Mouse (Mus musculus): ENCODE results near the gene Dclk1. TPM values are rescaled to one million over a fixed set of nuclear protein-coding genes. Genes with fewer than 3 reads are reported as not detected.

Dclk1 gene
- polyA plus RNA-seq, 1 experiment = 89.6 TPM

GRCm38 (mm10) chr3:55214413-55214812 is 27.8 kb upstream of the Dclk1 start:
- Histone ChIP-seq H3K4me3 (ENCODE audit: insufficient read depth, low read length) (no peak overlapping the region), H3K27ac (ENCODE audit: insufficient read depth, low read length) (peak overlapping the region; percentile 96), H3K4me1 (ENCODE audit: control insufficient read depth, insufficient read depth, low read length) (peaks cover 10% of the 10 kb centered on the region; the same call in 1 of the 2 replicates)
- no peak for TF ChIP-seq CTCF (IDR thresholded peaks at IDR 0.05; ENCODE audit: borderline replicate concordance, insufficient read depth, low read length)
- no peak for TF ChIP-seq POLR2A (IDR thresholded peaks at IDR 0.05; ENCODE audit: low read depth, low read length)

- Histone ChIP-seq H3K27ac (ENCODE audit: insufficient read depth, low read length) (no peak overlapping the region), H3K4me3 (ENCODE audit: insufficient read depth, low read length) (no peak overlapping the region), H3K4me1 (ENCODE audit: control insufficient read depth, insufficient read depth, low read length) (no peaks in the 10 kb centered on the region)
- peak; percentile 16; the same call in 1 of the 2 replicates for TF ChIP-seq CTCF (IDR thresholded peaks at IDR 0.05; ENCODE audit: borderline replicate concordance, insufficient read depth, low read length)
- no peak for TF ChIP-seq POLR2A (IDR thresholded peaks at IDR 0.05; ENCODE audit: low read depth, low read length)
These were observed 19.7 kb upstream of the Dclk1 start for GRCm38 (mm10) chr3:55222502-55222901.

GRCm38 (mm10) chr3:55223862-55224261 is 18.3 kb upstream of the Dclk1 start:
- Histone ChIP-seq H3K4me3 (ENCODE audit: insufficient read depth, low read length) (no peak overlapping the region), H3K4me1 (ENCODE audit: control insufficient read depth, insufficient read depth, low read length) (no peaks in the 10 kb centered on the region), H3K27ac (ENCODE audit: insufficient read depth, low read length) (no peak overlapping the region)
- TF ChIP-seq POLR2A (IDR thresholded peaks at IDR 0.05; ENCODE audit: low read depth, low read length) = no peak
- TF ChIP-seq CTCF (IDR thresholded peaks at IDR 0.05; ENCODE audit: borderline replicate concordance, insufficient read depth, low read length) = no peak

- H3K4me1 ChIP-seq (ENCODE audit: control insufficient read depth, insufficient read depth, low read length) = no peaks in the 10 kb centered on the region
- no peak overlapping the region for H3K4me3 ChIP-seq (ENCODE audit: insufficient read depth, low read length)
- TF ChIP-seq CTCF (IDR thresholded peaks at IDR 0.05; ENCODE audit: borderline replicate concordance, insufficient read depth, low read length) = no peak
- H3K27ac ChIP-seq (ENCODE audit: insufficient read depth, low read length) = no peak overlapping the region
These were observed 15.5 kb upstream of the Dclk1 start for GRCm38 (mm10) chr3:55226501-55227213.

- H3K27ac ChIP-seq (ENCODE audit: insufficient read depth, low read length) = no peak overlapping the region
- H3K4me1 ChIP-seq (ENCODE audit: control insufficient read depth, insufficient read depth, low read length) = no peaks in the 10 kb centered on the region
- no peak overlapping the region for H3K4me3 ChIP-seq (ENCODE audit: insufficient read depth, low read length)
- TF ChIP-seq CTCF (IDR thresholded peaks at IDR 0.05; ENCODE audit: borderline replicate concordance, insufficient read depth, low read length) = no peak
- no peak for TF ChIP-seq POLR2A (IDR thresholded peaks at IDR 0.05; ENCODE audit: low read depth, low read length)
These were observed 15.0 kb upstream of the Dclk1 start for GRCm38 (mm10) chr3:55227214-55227581.

GRCm38 (mm10) chr3:55242422-55243055 is 375 bp downstream of the Dclk1 start:
- peak; percentile 97 for TF ChIP-seq POLR2A (IDR thresholded peaks at IDR 0.05; ENCODE audit: low read depth, low read length)
- peak; percentile 44; the same call in 1 of the 2 replicates for TF ChIP-seq CTCF (IDR thresholded peaks at IDR 0.05; ENCODE audit: borderline replicate concordance, insufficient read depth, low read length)
- Histone ChIP-seq H3K4me3 (ENCODE audit: insufficient read depth, low read length) (peak overlapping the region; percentile 49), H3K4me1 (ENCODE audit: control insufficient read depth, insufficient read depth, low read length) (no peaks in the 10 kb centered on the region), H3K27ac (ENCODE audit: insufficient read depth, low read length) (peak overlapping the region; percentile 68)

- no peak for TF ChIP-seq CTCF (IDR thresholded peaks at IDR 0.05; ENCODE audit: borderline replicate concordance, insufficient read depth, low read length)
- no peak for TF ChIP-seq POLR2A (IDR thresholded peaks at IDR 0.05; ENCODE audit: low read depth, low read length)
- Histone ChIP-seq H3K27ac (ENCODE audit: insufficient read depth, low read length) (0 out of 2 replicates have a peak overlapping the region, but pooled peaks have one; percentile 23), H3K4me1 (ENCODE audit: control insufficient read depth, insufficient read depth, low read length) (0 out of 2 replicates have a peak, but pooled peaks cover under 1% of the 10 kb centered on the region), H3K4me3 (ENCODE audit: insufficient read depth, low read length) (peak overlapping the region; percentile 49)
These were observed 900 bp downstream of the Dclk1 start for GRCm38 (mm10) chr3:55243056-55243471.

- TF ChIP-seq POLR2A (IDR thresholded peaks at IDR 0.05; ENCODE audit: low read depth, low read length) = no peak
- no peak for TF ChIP-seq CTCF (IDR thresholded peaks at IDR 0.05; ENCODE audit: borderline replicate concordance, insufficient read depth, low read length)
- no peak overlapping the region for H3K27ac ChIP-seq (ENCODE audit: insufficient read depth, low read length)
- no peak overlapping the region for H3K4me3 ChIP-seq (ENCODE audit: insufficient read depth, low read length)
- 0 out of 2 replicates have a peak, but pooled peaks cover 2% of the 10 kb centered on the region for H3K4me1 ChIP-seq (ENCODE audit: control insufficient read depth, insufficient read depth, low read length)
These were observed 1.9 kb downstream of the Dclk1 start for GRCm38 (mm10) chr3:55244087-55244486.

GRCm38 (mm10) chr3:55246618-55247272 is 4.6 kb downstream of the Dclk1 start:
- Histone ChIP-seq H3K4me3 (ENCODE audit: insufficient read depth, low read length) (no peak overlapping the region), H3K4me1 (ENCODE audit: control insufficient read depth, insufficient read depth, low read length) (0 out of 2 replicates have a peak, but pooled peaks cover 2% of the 10 kb centered on the region), H3K27ac (ENCODE audit: insufficient read depth, low read length) (no peak overlapping the region)
- TF ChIP-seq POLR2A (IDR thresholded peaks at IDR 0.05; ENCODE audit: low read depth, low read length) (no peak), CTCF (IDR thresholded peaks at IDR 0.05; ENCODE audit: borderline replicate concordance, insufficient read depth, low read length) (no peak)
